Mouse (Mus musculus): ENCODE measurements around the gene Hdac4. TPM values are rescaled to one million over a fixed set of nuclear protein-coding genes. Genes with fewer than 3 reads are reported as not detected.

Hdac4 gene
- polyA plus RNA-seq, 1 experiment from 2014 or later: 34.7 TPM

- Histone ChIP-seq H3K4me3 (no peak overlapping the region), H3K27me3 (no peaks in the 10 kb centered on the region), H3K4me1 (peaks cover 5% of the 10 kb centered on the region; the same call in 1 of the 2 replicates), H3K27ac (no peak overlapping the region), H3K4me2 (no peak overlapping the region), H3K36me3 (peaks cover 9% of the 10 kb centered on the region), H3K9me3 (no peaks in the 10 kb centered on the region), H3K9ac (no peak overlapping the region)
- ATAC-seq (ENCODE audit: insufficient number of reproducible peaks, insufficient read depth, low FRiP score, low TSS enrichment, low read depth): no peak
- WGBS: 66% methylated on average over 2 of the region's 2 CpGs
Observed at GRCm38 (mm10) chr1:92005617-92005940, 189.9 kb downstream of the Hdac4 start.

GRCm38 (mm10) chr1:92004906-92005616 is 190.4 kb downstream of the Hdac4 start:
- Histone ChIP-seq H3K4me2 (no peak overlapping the region), H3K27ac (no peak overlapping the region; the same call in 1 of the 2 replicates), H3K4me3 (no peak overlapping the region), H3K36me3 (peaks cover 14% of the 10 kb centered on the region), H3K9me3 (no peaks in the 10 kb centered on the region), H3K27me3 (no peaks in the 10 kb centered on the region), H3K4me1 (peaks cover 5% of the 10 kb centered on the region; the same call in 1 of the 2 replicates), H3K9ac (no peak overlapping the region)
- no peak for ATAC-seq (ENCODE audit: insufficient number of reproducible peaks, insufficient read depth, low FRiP score, low TSS enrichment, low read depth)
- 70% methylated on average over 8 of the region's 8 CpGs for WGBS

- ATAC-seq (ENCODE audit: insufficient number of reproducible peaks, insufficient read depth, low FRiP score, low TSS enrichment, low read depth): no peak
- no peaks in the 10 kb centered on the region for H3K9me3 ChIP-seq
- 72% methylated on average over 1 of the region's 1 CpGs for WGBS
- H3K4me1 ChIP-seq: peaks cover 5% of the 10 kb centered on the region; the same call in 1 of the 2 replicates
- H3K27me3 ChIP-seq: no peaks in the 10 kb centered on the region
- no peak overlapping the region for H3K4me3 ChIP-seq
- peaks cover 23% of the 10 kb centered on the region for H3K36me3 ChIP-seq
- no peak overlapping the region for H3K27ac ChIP-seq
- no peak overlapping the region for H3K9ac ChIP-seq
- H3K4me2 ChIP-seq: no peak overlapping the region
Observed at GRCm38 (mm10) chr1:92004122-92004521, 191.4 kb downstream of the Hdac4 start.

GRCm38 (mm10) chr1:92000226-92000625 is 195.3 kb downstream of the Hdac4 start:
- Histone ChIP-seq H3K36me3 (peaks cover 47% of the 10 kb centered on the region), H3K4me1 (no peaks in the 10 kb centered on the region), H3K9ac (no peak overlapping the region), H3K4me2 (no peak overlapping the region), H3K4me3 (no peak overlapping the region), H3K9me3 (no peaks in the 10 kb centered on the region), H3K27ac (no peak overlapping the region), H3K27me3 (no peaks in the 10 kb centered on the region)
- ATAC-seq (ENCODE audit: insufficient number of reproducible peaks, insufficient read depth, low FRiP score, low TSS enrichment, low read depth): no peak
- WGBS: 97% methylated on average over 2 of the region's 2 CpGs

- H3K27me3 ChIP-seq: no peaks in the 10 kb centered on the region
- H3K4me3 ChIP-seq: no peak overlapping the region
- ATAC-seq (ENCODE audit: insufficient number of reproducible peaks, insufficient read depth, low FRiP score, low TSS enrichment, low read depth): no peak
- WGBS: 85% methylated on average over 9 of the region's 9 CpGs
- no peak overlapping the region for H3K9ac ChIP-seq
- no peak overlapping the region for H3K4me2 ChIP-seq
- no peaks in the 10 kb centered on the region for H3K9me3 ChIP-seq
- no peak overlapping the region for H3K27ac ChIP-seq
- peaks cover 74% of the 10 kb centered on the region for H3K36me3 ChIP-seq
- no peaks in the 10 kb centered on the region for H3K4me1 ChIP-seq
Observed at GRCm38 (mm10) chr1:91993658-91994165, 201.8 kb downstream of the Hdac4 start.

- Histone ChIP-seq H3K4me1 (no peaks in the 10 kb centered on the region), H3K27me3 (no peaks in the 10 kb centered on the region), H3K9me3 (no peaks in the 10 kb centered on the region), H3K4me3 (no peak overlapping the region), H3K36me3 (peaks cover 75% of the 10 kb centered on the region), H3K9ac (no peak overlapping the region), H3K4me2 (no peak overlapping the region), H3K27ac (no peak overlapping the region)
- WGBS: 77% methylated on average over 3 of the region's 3 CpGs
- no peak for ATAC-seq (ENCODE audit: insufficient number of reproducible peaks, insufficient read depth, low FRiP score, low TSS enrichment, low read depth)
Observed at GRCm38 (mm10) chr1:91992652-91993051, 202.8 kb downstream of the Hdac4 start.

- peaks cover 85% of the 10 kb centered on the region for H3K36me3 ChIP-seq
- ATAC-seq (ENCODE audit: insufficient number of reproducible peaks, insufficient read depth, low FRiP score, low TSS enrichment, low read depth): no peak
- no peak overlapping the region for H3K9ac ChIP-seq
- H3K4me2 ChIP-seq: no peak overlapping the region
- no peaks in the 10 kb centered on the region for H3K4me1 ChIP-seq
- no peak overlapping the region for H3K4me3 ChIP-seq
- no peaks in the 10 kb centered on the region for H3K9me3 ChIP-seq
- H3K27ac ChIP-seq: no peak overlapping the region
- H3K27me3 ChIP-seq: no peaks in the 10 kb centered on the region
Observed at GRCm38 (mm10) chr1:91991597-91991996, 203.9 kb downstream of the Hdac4 start.

GRCm38 (mm10) chr1:91990852-91991251 is 204.6 kb downstream of the Hdac4 start:
- no peak overlapping the region for H3K27ac ChIP-seq
- WGBS: 84% methylated on average over 5 of the region's 5 CpGs
- no peak for ATAC-seq (ENCODE audit: insufficient number of reproducible peaks, insufficient read depth, low FRiP score, low TSS enrichment, low read depth)
- H3K9ac ChIP-seq: no peak overlapping the region
- H3K4me1 ChIP-seq: no peaks in the 10 kb centered on the region
- no peak overlapping the region for H3K4me3 ChIP-seq
- no peak overlapping the region for H3K4me2 ChIP-seq
- peaks cover 85% of the 10 kb centered on the region for H3K36me3 ChIP-seq
- H3K27me3 ChIP-seq: no peaks in the 10 kb centered on the region
- no peaks in the 10 kb centered on the region for H3K9me3 ChIP-seq

GRCm38 (mm10) chr1:91988866-91989265 is 206.6 kb downstream of the Hdac4 start:
- H3K36me3 ChIP-seq: peaks cover 84% of the 10 kb centered on the region
- 97% methylated on average over 1 of the region's 1 CpGs for WGBS

GRCm38 (mm10) chr1:91987431-91987830 is 208.1 kb downstream of the Hdac4 start:
- no peak overlapping the region for H3K4me3 ChIP-seq
- no peak overlapping the region for H3K4me2 ChIP-seq
- ATAC-seq (ENCODE audit: insufficient number of reproducible peaks, insufficient read depth, low FRiP score, low TSS enrichment, low read depth): no peak
- H3K27me3 ChIP-seq: no peaks in the 10 kb centered on the region
- H3K27ac ChIP-seq: no peak overlapping the region
- 94% methylated on average over 8 of the region's 8 CpGs for WGBS
- H3K4me1 ChIP-seq: no peaks in the 10 kb centered on the region
- H3K9ac ChIP-seq: no peak overlapping the region
- peaks cover 91% of the 10 kb centered on the region for H3K36me3 ChIP-seq
- H3K9me3 ChIP-seq: no peaks in the 10 kb centered on the region

More at GRCm38 (mm10) chr1:91988866-91989265, 206.6 kb downstream of the Hdac4 start:
- H3K4me2 ChIP-seq: no peak overlapping the region
- H3K9me3 ChIP-seq: no peaks in the 10 kb centered on the region
- no peak overlapping the region for H3K9ac ChIP-seq
- H3K4me3 ChIP-seq: no peak overlapping the region
- H3K27me3 ChIP-seq: no peaks in the 10 kb centered on the region
- H3K4me1 ChIP-seq: no peaks in the 10 kb centered on the region
- no peak for ATAC-seq (ENCODE audit: insufficient number of reproducible peaks, insufficient read depth, low FRiP score, low TSS enrichment, low read depth)
- no peak overlapping the region for H3K27ac ChIP-seq

- Histone ChIP-seq H3K9me3 (no peaks in the 10 kb centered on the region), H3K4me3 (no peak overlapping the region), H3K4me1 (no peaks in the 10 kb centered on the region), H3K9ac (no peak overlapping the region), H3K36me3 (peaks cover 92% of the 10 kb centered on the region), H3K4me2 (no peak overlapping the region), H3K27me3 (no peaks in the 10 kb centered on the region), H3K27ac (no peak overlapping the region)
- ATAC-seq (ENCODE audit: insufficient number of reproducible peaks, insufficient read depth, low FRiP score, low TSS enrichment, low read depth): no peak
Observed at GRCm38 (mm10) chr1:91985783-91986182, 209.7 kb downstream of the Hdac4 start.

GRCm38 (mm10) chr1:91984507-91984906 is 211.0 kb downstream of the Hdac4 start:
- no peak overlapping the region for H3K4me2 ChIP-seq
- H3K36me3 ChIP-seq: peaks cover 91% of the 10 kb centered on the region
- H3K27ac ChIP-seq: no peak overlapping the region
- WGBS: 93% methylated on average over 8 of the region's 8 CpGs
- no peak for ATAC-seq (ENCODE audit: insufficient number of reproducible peaks, insufficient read depth, low FRiP score, low TSS enrichment, low read depth)
- no peaks in the 10 kb centered on the region for H3K27me3 ChIP-seq
- H3K9ac ChIP-seq: no peak overlapping the region
- no peak overlapping the region for H3K4me3 ChIP-seq
- H3K9me3 ChIP-seq: no peaks in the 10 kb centered on the region
- no peaks in the 10 kb centered on the region for H3K4me1 ChIP-seq

All from embryonic facial prominence, embryonic 13.5 days (tissue).